Mouse (Mus musculus) G1E (cell line): Measurements from ENCODE around the gene 1700028P14Rik. TPM values are rescaled to one million over a fixed set of nuclear protein-coding genes. Genes with fewer than 3 reads are reported as not detected.
A peak's percentile ranks its signal among the peaks of the same experiment; 100 is the strongest.

ENCODE experiments used
- ATAC-seq: 2 replicates; pipeline ENCODE4 v1.8.0; 2016; ENCODE audit warnings: mild to moderate bottlenecking; ENCODE audit not compliant: insufficient number of reproducible peaks, poor library complexity, low FRiP score, severe bottlenecking; ENCODE audit errors: extremely low read depth
- DNase-seq: peaks from one replicate; pipeline ENCODE4 v3.0.0; 2012; ENCODE audit warnings: low spot score
- H3K27me3 ChIP-seq: 2 replicates; pipeline ENCODE4 v1.6.1; 2012; ENCODE audit warnings: mild to moderate bottlenecking, low read length, inconsistent platforms; ENCODE audit not compliant: insufficient read depth
- H3K36me3 ChIP-seq: replicated peaks from 2 replicates; pipeline ENCODE3; 2012; ENCODE audit warnings: mild to moderate bottlenecking, inconsistent platforms
- H3K4me1 ChIP-seq: 2 replicates; pipeline ENCODE4 v1.6.1; 2012; ENCODE audit warnings: low read depth, low read length, inconsistent platforms, mixed read lengths; ENCODE audit not compliant: insufficient read depth
- H3K4me3 ChIP-seq: 2 replicates; pipeline ENCODE4 v1.5.1; 2012; ENCODE audit warnings: low read depth, mild to moderate bottlenecking, inconsistent platforms, low read length, moderate library complexity, mixed read lengths
- H3K9me3 ChIP-seq: replicated peaks from 2 replicates; pipeline ENCODE4 v1.6.1; 2012; ENCODE audit warnings: inconsistent platforms
- CTCF ChIP-seq: IDR thresholded peaks from 2 replicates; pipeline ENCODE4 v1.5.1; 2012; ENCODE audit warnings: low read depth, low read length, inconsistent platforms, mixed read lengths
- GATA1 ChIP-seq: IDR thresholded peaks from 2 replicates; pipeline ENCODE4 v1.6.1; 2012; ENCODE audit warnings: borderline replicate concordance, low read length, inconsistent platforms, mixed read lengths
- GATA2 ChIP-seq: IDR thresholded peaks from 2 replicates; pipeline ENCODE4 v1.6.1; 2012; ENCODE audit warnings: low read depth, low read length, inconsistent platforms, borderline replicate concordance
- POLR2AphosphoS5 ChIP-seq: IDR thresholded peaks from 2 replicates; pipeline ENCODE4 v1.6.1; 2012; ENCODE audit warnings: low read depth, low read length, inconsistent platforms; ENCODE audit not compliant: insufficient replicate concordance
- TAL1 ChIP-seq: conservative IDR thresholded peaks from 2 replicates; pipeline ENCODE4 v1.6.1; 2012; ENCODE audit warnings: low read depth, low read length, inconsistent platforms, mixed read lengths
- polyA plus RNA-seq: library from polyadenylated mRNA; stranded (reverse); fragments of >175 nt; gene quantifications from 2 replicates; pipeline ENCODE4 v1.2.3, GENCODE M21; 2012
- total RNA-seq, 2 experiments: library from RNA; stranded (forward) in 1 of 2; stranded (reverse) in 1 of 2; fragments of 200-1000 nt in 1 of 2; fragments of >200 nt in 1 of 2; fragmentation: Nextera tagmentation in 1 of 2; gene quantifications; 2 replicates each; pipeline ENCODE4 v1.2.3; 2014 to 2017

The 1700028P14Rik gene
- total and polyA plus RNA-seq, 3 experiments = not detected

GRCm38 (mm10) chr19:23542759-23543158, 109.9 kb downstream of the 1700028P14Rik start:
- H3K4me1 ChIP-seq = no peaks in the 10 kb centered on the region
- DNase-seq (no peak), ATAC-seq (no peak)
- no peaks in the 10 kb centered on the region for H3K27me3 ChIP-seq
- no peaks in the 10 kb centered on the region for H3K9me3 ChIP-seq
- H3K36me3 ChIP-seq = no peaks in the 10 kb centered on the region
- no peak for TF ChIP-seq GATA2
- TF ChIP-seq CTCF = no peak
- no peak for TF ChIP-seq TAL1
- no peak for TF ChIP-seq GATA1
- no peak for TF ChIP-seq POLR2AphosphoS5
- H3K4me3 ChIP-seq = no peak overlapping the region

GRCm38 (mm10) chr19:23535700-23536099, 116.9 kb downstream of the 1700028P14Rik start:
- Histone ChIP-seq H3K36me3 (no peaks in the 10 kb centered on the region), H3K27me3 (no peaks in the 10 kb centered on the region), H3K9me3 (no peaks in the 10 kb centered on the region), H3K4me3 (no peak overlapping the region), H3K4me1 (no peaks in the 10 kb centered on the region)
- DNase-seq (no peak), ATAC-seq (no peak)
- TF ChIP-seq CTCF = no peak
- no peak for TF ChIP-seq GATA2
- no peak for TF ChIP-seq TAL1
- no peak for TF ChIP-seq POLR2AphosphoS5
- no peak for TF ChIP-seq GATA1

- H3K36me3 ChIP-seq = no peaks in the 10 kb centered on the region
- DNase-seq = no peak
- TF ChIP-seq POLR2AphosphoS5 = no peak
- no peak for TF ChIP-seq TAL1
- no peak for TF ChIP-seq CTCF
- no peak for TF ChIP-seq GATA2
- no peak for TF ChIP-seq GATA1
- no peaks in the 10 kb centered on the region for H3K27me3 ChIP-seq
- no peaks in the 10 kb centered on the region for H3K9me3 ChIP-seq
- H3K4me1 ChIP-seq = no peaks in the 10 kb centered on the region
- ATAC-seq = no peak
- H3K4me3 ChIP-seq = no peak overlapping the region
Observed at GRCm38 (mm10) chr19:23531899-23532298, 120.7 kb downstream of the 1700028P14Rik start.

GRCm38 (mm10) chr19:23523711-23524110, 128.9 kb downstream of the 1700028P14Rik start:
- DNase-seq (peak; percentile 5), ATAC-seq (no peak)
- no peaks in the 10 kb centered on the region for H3K4me1 ChIP-seq
- H3K27me3 ChIP-seq = no peaks in the 10 kb centered on the region
- no peak overlapping the region for H3K4me3 ChIP-seq
- TF ChIP-seq GATA1 (no peak), POLR2AphosphoS5 (no peak), GATA2 (no peak), CTCF (peak; percentile 73), TAL1 (no peak)
- no peaks in the 10 kb centered on the region for H3K36me3 ChIP-seq
- H3K9me3 ChIP-seq = no peaks in the 10 kb centered on the region

GRCm38 (mm10) chr19:23521831-23522230, 130.8 kb downstream of the 1700028P14Rik start:
- no peaks in the 10 kb centered on the region for H3K36me3 ChIP-seq
- TF ChIP-seq CTCF = no peak
- TF ChIP-seq GATA1 = no peak
- no peak for TF ChIP-seq POLR2AphosphoS5
- TF ChIP-seq TAL1 = no peak
- no peak for TF ChIP-seq GATA2

GRCm38 (mm10) chr19:23521071-23521470, 131.5 kb downstream of the 1700028P14Rik start:
- Histone ChIP-seq H3K9me3 (no peaks in the 10 kb centered on the region), H3K36me3 (no peaks in the 10 kb centered on the region), H3K27me3 (no peaks in the 10 kb centered on the region), H3K4me3 (no peak overlapping the region), H3K4me1 (no peaks in the 10 kb centered on the region)
- ATAC-seq (no peak), DNase-seq (no peak)
- no peak for TF ChIP-seq GATA1
- TF ChIP-seq CTCF = no peak
- TF ChIP-seq POLR2AphosphoS5 = no peak
- no peak for TF ChIP-seq TAL1
- TF ChIP-seq GATA2 = no peak

More at GRCm38 (mm10) chr19:23521831-23522230, 130.8 kb downstream of the 1700028P14Rik start:
- no peak for DNase-seq
- no peaks in the 10 kb centered on the region for H3K4me1 ChIP-seq
- no peak for ATAC-seq
- no peaks in the 10 kb centered on the region for H3K27me3 ChIP-seq
- no peak overlapping the region for H3K4me3 ChIP-seq
- no peaks in the 10 kb centered on the region for H3K9me3 ChIP-seq

GRCm38 (mm10) chr19:23520629-23521028, 132.0 kb downstream of the 1700028P14Rik start:
- Histone ChIP-seq H3K27me3 (no peaks in the 10 kb centered on the region), H3K36me3 (no peaks in the 10 kb centered on the region), H3K4me1 (no peaks in the 10 kb centered on the region), H3K4me3 (no peak overlapping the region), H3K9me3 (no peaks in the 10 kb centered on the region)
- DNase-seq (no peak), ATAC-seq (no peak)
- TF ChIP-seq POLR2AphosphoS5 = no peak
- no peak for TF ChIP-seq CTCF
- TF ChIP-seq TAL1 = no peak
- no peak for TF ChIP-seq GATA2
- no peak for TF ChIP-seq GATA1
